Comparison of ENCODE assay signal across 24 mouse cellular contexts in genomic region chr4:43490801-43491200, GRCm38 (mm10). TPM values are rescaled to one million over a fixed set of nuclear protein-coding genes. Genes with fewer than 3 reads are reported as not detected.
DNase-seq lines count a peak whose midpoint lies in the region; ATAC-seq and TF ChIP-seq lines count a peak whose summit lies in the region.
"Had no signal": no experiment of that assay in that cellular context is flagged by ENCODE, and none has a peak within 500 bp of the region (broad histone marks: within the 10 kb centered on the region; RNA-seq: fewer than 3 reads in every experiment).

No protein-coding gene starts in this region.

- no peak for ATAC-seq in heart, embryonic 11.5 days (replicated peaks; ENCODE audit: insufficient number of reproducible peaks, low FRiP score, low TSS enrichment)
- peak; percentile 20; the same call in 1 of the 2 replicates for ATAC-seq in intestine, embryonic 16.5 days
- ATAC-seq in liver, postnatal 0 days = peak; percentile 12
- ATAC-seq in megakaryocyte progenitor cell, adult 5-6 weeks (replicated peaks; ENCODE audit: poor library complexity) = peak; percentile 30
- ATAC-seq in monocyte, adult 5-6 weeks (replicated peaks; ENCODE audit: insufficient number of reproducible peaks, low FRiP score, low TSS enrichment, poor library complexity, severe bottlenecking) = no peak
- ATAC-seq: forebrain, embryonic 14.5 days; inflammation-experienced regulatory T-cells, adult 6 months had no signal

- no peak for TF ChIP-seq CTCF in liver, postnatal 0 days (IDR thresholded peaks at IDR 0.05; ENCODE audit: low read depth)

- no peaks in the 10 kb centered on the region for H3K36me3 ChIP-seq in heart, embryonic 11.5 days (ENCODE audit: control insufficient read depth, insufficient read depth, low read length)
- H3K36me3 ChIP-seq in intestine, embryonic 16.5 days (ENCODE audit: control insufficient read depth, insufficient read depth, low read length) = no peaks in the 10 kb centered on the region
- peaks cover 10% of the 10 kb centered on the region for H3K36me3 ChIP-seq in liver, postnatal 0 days (replicated peaks; ENCODE audit: insufficient read depth, low read length)
- H3K36me3 ChIP-seq: embryonic facial prominence, embryonic 15.5 days had no signal

- H3K4me1 ChIP-seq in heart, embryonic 11.5 days (ENCODE audit: control insufficient read depth, insufficient read depth, low read length) = peaks cover 11% of the 10 kb centered on the region
- H3K4me1 ChIP-seq in intestine, embryonic 16.5 days (ENCODE audit: control insufficient read depth, insufficient read depth, low read length) = peaks cover 9% of the 10 kb centered on the region
- H3K4me1 ChIP-seq in liver, postnatal 0 days (ENCODE audit: insufficient read depth) = peaks cover 12% of the 10 kb centered on the region

- H3K4me2 ChIP-seq in heart, embryonic 11.5 days = no peak overlapping the region
- H3K4me2 ChIP-seq in intestine, embryonic 16.5 days (ENCODE audit: low read depth, low read length) = no peak overlapping the region
- no peak overlapping the region for H3K4me2 ChIP-seq in liver, postnatal 0 days (ENCODE audit: low read depth, low read length)
- H3K4me2 ChIP-seq: embryonic facial prominence, embryonic 15.5 days; heart, embryonic 12.5 days; midbrain, embryonic 12.5 days had no signal

- DNase-seq in heart, adult 11 months = peak; percentile 96
- no peak for DNase-seq in liver, postnatal 0 days
- no peak for DNase-seq in layer of hippocampus, postnatal 14 days (ENCODE audit: low spot score in 2 of 2)
- DNase-seq in gastrocnemius, postnatal 14 days = no peak
- DNase-seq: cerebellum, adult 8-10 months; right cerebral cortex, adult 18-20 months; spleen, adult 18-20 months had no signal

- WGBS in heart, embryonic 11.5 days (ENCODE audit: insufficient replicate concordance) = 79% methylated on average over 5 of the region's 5 CpGs
- WGBS in intestine, embryonic 16.5 days = 65% methylated on average over 5 of the region's 5 CpGs
- 55% methylated on average over 5 of the region's 5 CpGs for WGBS in liver, postnatal 0 days (ENCODE audit: insufficient replicate concordance)

- TF ChIP-seq EP300 in liver, postnatal 0 days (IDR thresholded peaks at IDR 0.05; ENCODE audit: low read depth) = peak; percentile 50; the same call in 1 of the 2 replicates

- no peak overlapping the region for H3K9ac ChIP-seq in heart, embryonic 11.5 days (ENCODE audit: low read depth, low read length)
- no peak overlapping the region for H3K9ac ChIP-seq in intestine, embryonic 16.5 days (ENCODE audit: low read depth, low read length)
- no peak overlapping the region for H3K9ac ChIP-seq in liver, postnatal 0 days (replicated peaks)
- H3K9ac ChIP-seq: embryonic facial prominence, embryonic 15.5 days; heart, embryonic 12.5 days; midbrain, embryonic 12.5 days had no signal

- H3K27me3 ChIP-seq in heart, embryonic 11.5 days (ENCODE audit: control insufficient read depth, insufficient read depth, low read length) = no peaks in the 10 kb centered on the region
- H3K27me3 ChIP-seq in intestine, embryonic 16.5 days (replicated peaks; ENCODE audit: control insufficient read depth, insufficient read depth, low read length) = no peaks in the 10 kb centered on the region
- H3K27me3 ChIP-seq in liver, postnatal 0 days (ENCODE audit: insufficient read depth, low read length) = no peaks in the 10 kb centered on the region
- H3K27me3 ChIP-seq: embryonic facial prominence, embryonic 15.5 days; heart, embryonic 12.5 days had no signal

- no peak overlapping the region for H3K4me3 ChIP-seq in heart, embryonic 11.5 days (ENCODE audit: low read depth, low read length)
- H3K4me3 ChIP-seq in intestine, embryonic 16.5 days (ENCODE audit: low read length) = no peak overlapping the region
- H3K4me3 ChIP-seq in liver, postnatal 0 days (ENCODE audit: low read depth, low read length) = no peak overlapping the region
- H3K4me3 ChIP-seq: embryonic facial prominence, embryonic 15.5 days; heart, embryonic 12.5 days; midbrain, embryonic 12.5 days; myocyte had no signal

- H3K27ac ChIP-seq in heart, embryonic 11.5 days (ENCODE audit: low read depth, low read length) = no peak overlapping the region
- H3K27ac ChIP-seq in intestine, embryonic 16.5 days (ENCODE audit: low read length) = no peak overlapping the region
- H3K27ac ChIP-seq in liver, postnatal 0 days (ENCODE audit: low read depth) = no peak overlapping the region
- H3K27ac ChIP-seq: embryonic facial prominence, embryonic 15.5 days; midbrain, embryonic 12.5 days had no signal

- intact Hi-C loops in gastrocnemius, postnatal 14 days (cut with DNase I; ENCODE audit: low total_unique reads) = no loop called here

- no peaks in the 10 kb centered on the region for H3K9me3 ChIP-seq in heart, embryonic 11.5 days (replicated peaks; ENCODE audit: control insufficient read depth, low read length)
- H3K9me3 ChIP-seq in intestine, embryonic 16.5 days (ENCODE audit: control insufficient read depth, low read length) = no peaks in the 10 kb centered on the region
- no peaks in the 10 kb centered on the region for H3K9me3 ChIP-seq in liver, postnatal 0 days (ENCODE audit: low read length)
- H3K9me3 ChIP-seq: embryonic facial prominence, embryonic 15.5 days; heart, embryonic 12.5 days; midbrain, embryonic 12.5 days had no signal

RNA-seq across cellular contexts. Expression of gene Ccdc107, which starts 1.9 kb away (rescaled TPM):
- 73.6 and 75.8 TPM in 2 replicates for polyA plus RNA-seq in heart, embryonic 11.5 days (2014; fragmentation: Nextera tagmentation; extraction: Ambion mirVana)
- 96.7 and 102 TPM in 2 replicates for polyA plus RNA-seq in intestine, embryonic 16.5 days (2015; fragmentation: Nextera tagmentation; extraction: Ambion mirVana)
- 41.1 and 46.0 TPM in 2 replicates for polyA plus RNA-seq in liver, postnatal 0 days (2015; fragmentation: Nextera tagmentation; extraction: Ambion mirVana)
- 34.5 and 43.0 TPM in 2 replicates for total RNA-seq in megakaryocyte progenitor cell, adult 5-6 weeks (2015)
- 49.6 and 53.9 TPM in 2 replicates for total RNA-seq in megakaryocyte progenitor cell, adult 5-6 weeks (2017)
- total RNA-seq in layer of hippocampus, postnatal 14 days (2021) = 10 to 100 TPM; 26.0 to 28.3 TPM
- 10 to 100 TPM; 25.7 to 25.9 TPM for total RNA-seq in gastrocnemius, postnatal 14 days (2021)
- total RNA-seq in monocyte, adult 5-6 weeks (2017) = 21.2 to 29.5 TPM (median 29.3 TPM) in 3 replicates

RNA-seq across cellular contexts. Expression of gene Sit1, which starts 7.3 kb away (rescaled TPM):
- polyA plus RNA-seq in heart, embryonic 11.5 days (2014; fragmentation: Nextera tagmentation; extraction: Ambion mirVana) = not detected in 2 replicates
- not detected in 2 replicates for polyA plus RNA-seq in intestine, embryonic 16.5 days (2015; fragmentation: Nextera tagmentation; extraction: Ambion mirVana)
- 0.53 and 0.94 TPM in 2 replicates for polyA plus RNA-seq in liver, postnatal 0 days (2015; fragmentation: Nextera tagmentation; extraction: Ambion mirVana)
- total RNA-seq in megakaryocyte progenitor cell, adult 5-6 weeks (2015) = not detected in 2 replicates
- not detected in 2 replicates for total RNA-seq in megakaryocyte progenitor cell, adult 5-6 weeks (2017)
- total RNA-seq in layer of hippocampus, postnatal 14 days (2021) = not detected
- total RNA-seq in gastrocnemius, postnatal 14 days (2021) = not detected
- 0.49 to 5.0 TPM (median 0.64 TPM) in 3 replicates for total RNA-seq in monocyte, adult 5-6 weeks (2017)
- total RNA-seq: hematopoietic stem cell, adult 5-6 weeks; layer of hippocampus, adult 8-10 months; left cerebral cortex, postnatal 14 days; liver, adult 2 months had no signal
- polyA plus RNA-seq: embryonic facial prominence, embryonic 15.5 days; forebrain, embryonic 14.5 days; heart, embryonic 12.5 days; kidney, embryonic 16.5 days; midbrain, embryonic 12.5 days; myocyte; stomach, embryonic 16.5 days had no signal

RNA-seq across cellular contexts. Expression of gene Arhgef39, which starts 8.7 kb away (rescaled TPM):
- 34.2 and 35.7 TPM in 2 replicates for polyA plus RNA-seq in heart, embryonic 11.5 days (2014; fragmentation: Nextera tagmentation; extraction: Ambion mirVana)
- polyA plus RNA-seq in intestine, embryonic 16.5 days (2015; fragmentation: Nextera tagmentation; extraction: Ambion mirVana) = 40.9 and 49.7 TPM in 2 replicates
- polyA plus RNA-seq in liver, postnatal 0 days (2015; fragmentation: Nextera tagmentation; extraction: Ambion mirVana) = 14.2 and 15.2 TPM in 2 replicates
- total RNA-seq in megakaryocyte progenitor cell, adult 5-6 weeks (2015) = 44.2 and 55.1 TPM in 2 replicates
- total RNA-seq in megakaryocyte progenitor cell, adult 5-6 weeks (2017) = 47.5 and 65.0 TPM in 2 replicates
- 1 to 10 TPM in 1 of 2 experiments, under 1 TPM in 1; 0.74 to 1.2 TPM for total RNA-seq in layer of hippocampus, postnatal 14 days (2021)
- total RNA-seq in gastrocnemius, postnatal 14 days (2021) = 1 to 10 TPM; 1.3 to 1.6 TPM
- 0.97 to 3.4 TPM (median 2.1 TPM) in 3 replicates for total RNA-seq in monocyte, adult 5-6 weeks (2017)

RNA-seq across cellular contexts. Expression of gene Car9, which starts 16.0 kb away (rescaled TPM):
- 1.7 and 3.2 TPM in 2 replicates for polyA plus RNA-seq in heart, embryonic 11.5 days (2014; fragmentation: Nextera tagmentation; extraction: Ambion mirVana)
- polyA plus RNA-seq in intestine, embryonic 16.5 days (2015; fragmentation: Nextera tagmentation; extraction: Ambion mirVana) = 25.0 and 25.2 TPM in 2 replicates
- polyA plus RNA-seq in liver, postnatal 0 days (2015; fragmentation: Nextera tagmentation; extraction: Ambion mirVana) = 0.95 and 1.1 TPM in 2 replicates
- 10.4 and 15.0 TPM in 2 replicates for total RNA-seq in megakaryocyte progenitor cell, adult 5-6 weeks (2015)
- total RNA-seq in megakaryocyte progenitor cell, adult 5-6 weeks (2017) = 4.0 and 10.5 TPM in 2 replicates
- total RNA-seq in layer of hippocampus, postnatal 14 days (2021) = not detected
- total RNA-seq in gastrocnemius, postnatal 14 days (2021) = 1 to 10 TPM; 2.1 to 2.9 TPM
- total RNA-seq in monocyte, adult 5-6 weeks (2017) = 0.75 to 1.7 TPM (median 1.0 TPM) in 3 replicates
- total RNA-seq: neutrophil, adult 5-6 weeks had no signal
- polyA plus RNA-seq: forebrain, embryonic 14.5 days had no signal

RNA-seq across cellular contexts. Expression of gene Tpm2, which starts 32.8 kb away (rescaled TPM):
- 155 and 162 TPM in 2 replicates for polyA plus RNA-seq in heart, embryonic 11.5 days (2014; fragmentation: Nextera tagmentation; extraction: Ambion mirVana)
- polyA plus RNA-seq in intestine, embryonic 16.5 days (2015; fragmentation: Nextera tagmentation; extraction: Ambion mirVana) = 574 and 599 TPM in 2 replicates
- 17.3 and 58.9 TPM in 2 replicates for polyA plus RNA-seq in liver, postnatal 0 days (2015; fragmentation: Nextera tagmentation; extraction: Ambion mirVana)
- 0.56 and 3.0 TPM in 2 replicates for total RNA-seq in megakaryocyte progenitor cell, adult 5-6 weeks (2015)
- total RNA-seq in megakaryocyte progenitor cell, adult 5-6 weeks (2017) = 3.8 and 5.8 TPM in 2 replicates
- total RNA-seq in layer of hippocampus, postnatal 14 days (2021) = 1 to 10 TPM; 6.2 to 8.1 TPM
- 1,000 to 10,000 TPM; 8,430 to 9,008 TPM for total RNA-seq in gastrocnemius, postnatal 14 days (2021)
- 4.7 TPM in 1 of 3 replicates, not detected in the others for total RNA-seq in monocyte, adult 5-6 weeks (2017)
- polyA plus RNA-seq: inflammation-experienced regulatory T-cells, adult 6 months had no signal

Comparison
In these comparisons a context has a peak if more than half of its experiments do, and no peak if none do; other contexts are left out.
1. ATAC-seq: peak in intestine, embryonic 16.5 days (single experiment), liver, postnatal 0 days (single experiment) and megakaryocyte progenitor cell, adult 5-6 weeks (single experiment); none in heart, embryonic 11.5 days (single experiment) and monocyte, adult 5-6 weeks (single experiment).
2. RNA of gene Arhgef39, which starts 8.7 kb away (total RNA-seq): 44.2 to 65.0 TPM in megakaryocyte progenitor cell, adult 5-6 weeks; 0.97 to 3.4 TPM in monocyte, adult 5-6 weeks, 1.3 to 1.6 TPM in gastrocnemius, postnatal 14 days and 0.74 to 1.2 TPM in layer of hippocampus, postnatal 14 days; every median in the first group is over 10 times any median in the second.